Mouse (Mus musculus) intestine, embryonic 16.5 days (tissue): Measurements from ENCODE around the gene Olfr965. TPM values are rescaled to one million over a fixed set of nuclear protein-coding genes. Genes with fewer than 3 reads are reported as not detected.

ENCODE experiments used
- ATAC-seq: fragments of 200-750 bp; cut with Nextera tagmentation; 2 replicates; pipeline ENCODE4 v1.8.0; 2017; ENCODE audit warnings: moderate TSS enrichment, moderate library complexity
- H3K27ac ChIP-seq: fragments of 300-500 bp; sonication (generic); 2 replicates; pipeline ENCODE4 v1.5.1; 2014; ENCODE audit warnings: mild to moderate bottlenecking, low read length
- H3K27me3 ChIP-seq: fragments of 300-500 bp; sonication (generic); replicated peaks from 2 replicates; pipeline ENCODE4 v1.6.1; 2014; ENCODE audit warnings: low read length, control low read depth, mixed read lengths; ENCODE audit not compliant: control insufficient read depth, insufficient read depth
- H3K36me3 ChIP-seq: fragments of 300-500 bp; sonication (generic); 2 replicates; pipeline ENCODE4 v1.6.1; 2014; ENCODE audit warnings: low read length, control low read depth; ENCODE audit not compliant: control insufficient read depth, insufficient read depth
- H3K4me1 ChIP-seq: fragments of 300-500 bp; sonication (generic); 2 replicates; pipeline ENCODE4 v1.6.1; 2014; ENCODE audit warnings: low read length, control low read depth, mixed read lengths; ENCODE audit not compliant: control insufficient read depth, insufficient read depth
- H3K4me2 ChIP-seq: fragments of 300-500 bp; sonication (generic); 2 replicates; pipeline ENCODE4 v1.6.1; 2014; ENCODE audit warnings: low read depth, low read length, control low read depth
- H3K4me3 ChIP-seq: fragments of 300-500 bp; sonication (generic); 2 replicates; pipeline ENCODE4 v1.5.1; 2014; ENCODE audit warnings: mild to moderate bottlenecking, low read length
- H3K9ac ChIP-seq: fragments of 300-500 bp; sonication (generic); 2 replicates; pipeline ENCODE4 v1.6.1; 2014; ENCODE audit warnings: low read depth, low read length
- H3K9me3 ChIP-seq: fragments of 300-500 bp; sonication (generic); 2 replicates; pipeline ENCODE4 v1.6.1; 2016; ENCODE audit warnings: low read length, control low read depth; ENCODE audit not compliant: control insufficient read depth
- WGBS: fragments of 180-500 bp; shearing (Covaris S2); extraction: QIAGEN DNeasy Blood & Tissue Kit; methylation state at CpG from one replicate; pipeline ENCODE4 v1.1.7; 2014; 5-methylcytosine and 5-hydroxymethylcytosine counted together
- polyA plus RNA-seq: library from polyadenylated mRNA; unstranded; fragments of >200 nt; fragmentation: Nextera tagmentation; extraction: Ambion mirVana; gene quantifications from 2 replicates; pipeline ENCODE4 v1.2.1, GENCODE M21; 2015

Gene Olfr965
- polyA plus RNA-seq, 1 experiment from 2014 or later = not detected

- H3K4me2 ChIP-seq = no peak overlapping the region
- no peak overlapping the region for H3K4me3 ChIP-seq
- H3K27me3 ChIP-seq = no peaks in the 10 kb centered on the region
- H3K4me1 ChIP-seq = no peaks in the 10 kb centered on the region
- no peak overlapping the region for H3K9ac ChIP-seq
- H3K36me3 ChIP-seq = no peaks in the 10 kb centered on the region
- 88% methylated on average over 1 of the region's 1 CpGs for WGBS
- no peak for ATAC-seq
- no peaks in the 10 kb centered on the region for H3K9me3 ChIP-seq
- H3K27ac ChIP-seq = no peak overlapping the region
Observed at GRCm38 (mm10) chr9:39740741-39741140, 29.6 kb downstream of the Olfr965 start.

GRCm38 (mm10) chr9:39745949-39746348 lies 34.8 kb downstream of the Olfr965 start, which contains the start of gene Olfr967:
TSS of gene Olfr967 (plus strand) at chr9:39746249.
- H3K4me1 ChIP-seq = no peaks in the 10 kb centered on the region
- ATAC-seq = no peak
- H3K9ac ChIP-seq = no peak within 1 kb of the TSS
- no peak within 1 kb of the TSS for H3K4me2 ChIP-seq
- no peaks in the 10 kb centered on the region for H3K27me3 ChIP-seq
- H3K36me3 ChIP-seq = no peaks in the 10 kb centered on the region
- no peaks in the 10 kb centered on the region for H3K9me3 ChIP-seq
- no peak within 1 kb of the TSS for H3K4me3 ChIP-seq
- no peak within 1 kb of the TSS for H3K27ac ChIP-seq

DNA sequence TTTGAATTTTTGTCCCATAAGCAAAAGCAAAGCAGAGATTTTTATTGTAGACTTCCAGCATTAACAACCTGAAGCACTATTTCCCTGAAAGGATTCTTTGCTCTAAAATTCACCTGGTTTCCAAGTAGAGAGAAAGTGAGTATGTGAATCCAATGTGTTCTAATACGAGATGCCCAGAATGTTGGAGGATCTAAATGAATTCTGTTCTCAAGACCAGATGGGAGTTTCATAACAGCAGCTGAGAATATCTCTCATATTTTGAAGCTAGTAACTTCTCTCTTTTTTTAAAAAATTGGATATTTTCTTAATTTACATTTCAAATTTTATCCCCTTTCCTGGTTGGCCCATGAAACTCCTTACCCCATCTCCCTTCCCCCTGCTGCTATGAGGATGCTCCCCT lies 35.3 kb downstream of the Olfr965 start:
- Histone ChIP-seq H3K4me3 (no peak overlapping the region), H3K36me3 (no peaks in the 10 kb centered on the region), H3K4me2 (no peak overlapping the region), H3K9me3 (no peaks in the 10 kb centered on the region), H3K4me1 (no peaks in the 10 kb centered on the region), H3K27me3 (no peaks in the 10 kb centered on the region), H3K9ac (no peak overlapping the region), H3K27ac (no peak overlapping the region)
- 83% methylated on average over 1 of the region's 1 CpGs for WGBS
- no peak for ATAC-seq

Other genes with a start within 250 kb of the Olfr965 start
- not detected in 2 replicates for gene Olfr955, start 239.4 kb upstream of the Olfr965 start, polyA plus RNA-seq
- not detected in 2 replicates for gene Olfr44, start 217.4 kb upstream of the Olfr965 start, polyA plus RNA-seq
- not detected in 2 replicates for gene Olfr957, start 195.5 kb upstream of the Olfr965 start, polyA plus RNA-seq
- not detected in 2 replicates for gene Olfr958, start 157.3 kb upstream of the Olfr965 start, polyA plus RNA-seq
- not detected in 2 replicates for gene Olfr959, start 135.8 kb upstream of the Olfr965 start, polyA plus RNA-seq
- gene AW551984, start 107.0 kb upstream of the Olfr965 start, polyA plus RNA-seq = 16.0 and 18.1 TPM in 2 replicates
- gene Olfr148, start 100.7 kb upstream of the Olfr965 start, polyA plus RNA-seq = not detected in 2 replicates
- gene Olfr960, start 90.0 kb upstream of the Olfr965 start, polyA plus RNA-seq = not detected in 2 replicates
- not detected in 2 replicates for gene Olfr961, start 66.3 kb upstream of the Olfr965 start, polyA plus RNA-seq
- not detected in 2 replicates for gene Olfr963, start 44.1 kb upstream of the Olfr965 start, polyA plus RNA-seq
- gene Olfr149, start 4.2 kb upstream of the Olfr965 start, polyA plus RNA-seq = not detected in 2 replicates
- not detected in 2 replicates for gene Olfr150, start 19.6 kb downstream of the Olfr965 start, polyA plus RNA-seq
- not detected in 2 replicates for gene Olfr967, start 34.9 kb downstream of the Olfr965 start, polyA plus RNA-seq
- gene Olfr968, start 71.9 kb downstream of the Olfr965 start, polyA plus RNA-seq = not detected in 2 replicates
- gene Olfr969, start 79.6 kb downstream of the Olfr965 start, polyA plus RNA-seq = not detected in 2 replicates
- not detected in 2 replicates for gene Olfr970, start 97.5 kb downstream of the Olfr965 start, polyA plus RNA-seq
- not detected in 2 replicates for gene Olfr971, start 125.5 kb downstream of the Olfr965 start, polyA plus RNA-seq
- not detected in 2 replicates for gene Olfr972, start 155.1 kb downstream of the Olfr965 start, polyA plus RNA-seq
- not detected in 2 replicates for gene Olfr229, start 196.0 kb downstream of the Olfr965 start, polyA plus RNA-seq
- not detected in 2 replicates for gene Olfr974, start 226.1 kb downstream of the Olfr965 start, polyA plus RNA-seq
- gene Olfr975, start 240.7 kb downstream of the Olfr965 start, polyA plus RNA-seq = not detected in 2 replicates
- not detected in 2 replicates for gene Olfr976, start 249.8 kb downstream of the Olfr965 start, polyA plus RNA-seq